Mouse (Mus musculus) lung, embryonic 15.5 days (tissue): ENCODE measurements around the gene Efcab3. TPM values are rescaled to one million over a fixed set of nuclear protein-coding genes. Genes with fewer than 3 reads are reported as not detected.
"Not testable (repeated sequence)": the region's sequence is repeated elsewhere in the genome, so short reads cannot be mapped to it uniquely, and the experiment has no call there.

Experiments
- ATAC-seq: fragments of 200-750 bp; cut with Nextera tagmentation; 2 replicates; pipeline ENCODE4 v1.8.0; 2017; ENCODE audit warnings: moderate number of reproducible peaks, borderline replicate concordance; ENCODE audit not compliant: low FRiP score, low TSS enrichment; ENCODE audit errors: extremely low read depth
- H3K27ac ChIP-seq: fragments of 300-500 bp; sonication (generic); 2 replicates; pipeline ENCODE4 v1.5.1; 2015; ENCODE audit warnings: moderate library complexity, mild to moderate bottlenecking, inconsistent platforms
- H3K27me3 ChIP-seq: fragments of 300-500 bp; sonication (generic); 2 replicates; pipeline ENCODE4 v1.6.1; 2015; ENCODE audit warnings: inconsistent platforms
- H3K36me3 ChIP-seq: fragments of 300-500 bp; sonication (generic); 2 replicates; pipeline ENCODE4 v1.6.1; 2015; ENCODE audit warnings: inconsistent platforms
- H3K4me1 ChIP-seq: fragments of 300-500 bp; sonication (generic); 2 replicates; pipeline ENCODE4 v1.6.1; 2015; ENCODE audit warnings: inconsistent platforms
- H3K4me2 ChIP-seq: fragments of 300-500 bp; sonication (generic); 2 replicates; pipeline ENCODE4 v1.6.1; 2015; ENCODE audit warnings: inconsistent platforms, mild to moderate bottlenecking, moderate library complexity
- H3K4me3 ChIP-seq: fragments of 300-500 bp; sonication (generic); 2 replicates; pipeline ENCODE4 v1.5.1; 2015; ENCODE audit warnings: mild to moderate bottlenecking, inconsistent platforms
- H3K9ac ChIP-seq: fragments of 300-500 bp; sonication (generic); 2 replicates; pipeline ENCODE4 v1.6.1; 2015; ENCODE audit warnings: inconsistent platforms
- H3K9me3 ChIP-seq: fragments of 300-500 bp; sonication (generic); 2 replicates; pipeline ENCODE4 v1.6.1; 2016; ENCODE audit warnings: inconsistent platforms
- WGBS: fragments of 180-500 bp; shearing (Covaris S2); methylation state at CpG from one replicate; pipeline ENCODE4 v1.1.7; 2015; 5-methylcytosine and 5-hydroxymethylcytosine counted together
- polyA plus RNA-seq: library from polyadenylated mRNA; unstranded; fragments of >200 nt; fragmentation: Nextera tagmentation; extraction: Ambion mirVana; gene quantifications from 2 replicates; pipeline ENCODE4 v1.2.1, GENCODE M21; 2015

The Efcab3 gene
- polyA plus RNA-seq = not detected in 2 replicates

GRCm38 (mm10) chr11:105063292-105063691, at the start of gene Efcab3:
Efcab3 (plus strand) TSS chr11:105063592.
- Histone ChIP-seq H3K9me3 (no peaks in the 10 kb centered on the region), H3K4me1 (no peaks in the 10 kb centered on the region), H3K4me3 (no peak within 1 kb of the TSS), H3K9ac (no peak within 1 kb of the TSS), H3K27ac (no peak within 1 kb of the TSS), H3K4me2 (no peak within 1 kb of the TSS), H3K27me3 (no peaks in the 10 kb centered on the region), H3K36me3 (no peaks in the 10 kb centered on the region)
- ATAC-seq = no peak
- WGBS = 86% methylated on average over 5 of the region's 5 CpGs

GRCm38 (mm10) chr11:105021071-105021470, 42.3 kb upstream of the Efcab3 start:
- H3K36me3 ChIP-seq = no peaks in the 10 kb centered on the region
- H3K27ac ChIP-seq = no peak overlapping the region
- H3K9ac ChIP-seq = no peak overlapping the region
- H3K9me3 ChIP-seq = no peaks in the 10 kb centered on the region
- ATAC-seq = no peak
- H3K4me1 ChIP-seq = no peaks in the 10 kb centered on the region
- H3K4me2 ChIP-seq = no peak overlapping the region
- 69% methylated on average over 7 of the region's 7 CpGs for WGBS
- no peak overlapping the region for H3K4me3 ChIP-seq
- H3K27me3 ChIP-seq = no peaks in the 10 kb centered on the region

GRCm38 (mm10) chr11:105028744-105029348, 34.5 kb upstream of the Efcab3 start:
- no peak overlapping the region for H3K27ac ChIP-seq
- H3K4me2 ChIP-seq = no peak overlapping the region
- ATAC-seq = peak; percentile 8; the same call in 1 of the 2 replicates
- no peaks in the 10 kb centered on the region for H3K36me3 ChIP-seq
- H3K9ac ChIP-seq = no peak overlapping the region
- H3K9me3 ChIP-seq = no peaks in the 10 kb centered on the region
- WGBS = 18% methylated on average over 6 of the region's 6 CpGs
- no peaks in the 10 kb centered on the region for H3K4me1 ChIP-seq
- no peak overlapping the region for H3K4me3 ChIP-seq
- H3K27me3 ChIP-seq = no peaks in the 10 kb centered on the region

GRCm38 (mm10) chr11:105029525-105029924, 33.9 kb upstream of the Efcab3 start:
- Histone ChIP-seq H3K4me2 (no peak overlapping the region), H3K9ac (no peak overlapping the region), H3K27ac (no peak overlapping the region), H3K4me3 (no peak overlapping the region), H3K4me1 (no peaks in the 10 kb centered on the region), H3K27me3 (no peaks in the 10 kb centered on the region), H3K36me3 (no peaks in the 10 kb centered on the region), H3K9me3 (no peaks in the 10 kb centered on the region)
- ATAC-seq = no peak
- WGBS = 42% methylated on average over 8 of the region's 8 CpGs

DNA sequence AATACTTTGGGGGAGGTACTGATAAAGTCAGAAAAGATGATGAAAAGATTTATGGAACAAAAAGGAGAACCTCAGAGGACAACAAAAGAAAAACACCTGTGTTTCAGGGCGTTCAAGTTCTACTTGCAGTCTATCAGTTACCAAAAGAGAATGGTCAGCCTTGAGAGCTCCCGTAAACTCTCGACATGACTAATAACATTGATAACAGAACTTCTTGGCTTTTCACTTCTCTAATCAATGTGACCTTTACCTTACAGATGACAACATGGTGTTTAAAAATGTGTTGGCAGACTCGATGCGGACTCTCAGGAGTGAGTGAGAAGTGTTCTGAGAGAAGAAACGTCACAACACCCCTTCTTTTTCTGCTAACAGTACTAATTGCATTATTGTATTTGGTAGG, 33.2 kb upstream of the Efcab3 start:
- WGBS = 45% methylated on average over 6 of the region's 6 CpGs
- Histone ChIP-seq H3K9me3 (no peaks in the 10 kb centered on the region), H3K9ac (no peak overlapping the region), H3K4me3 (no peak overlapping the region), H3K4me1 (no peaks in the 10 kb centered on the region), H3K36me3 (no peaks in the 10 kb centered on the region), H3K27me3 (no peaks in the 10 kb centered on the region), H3K4me2 (no peak overlapping the region), H3K27ac (no peak overlapping the region)
- no peak for ATAC-seq

GRCm38 (mm10) chr11:105031103-105031502, 32.3 kb upstream of the Efcab3 start:
- ATAC-seq = no peak
- 31% methylated on average over 2 of the region's 2 CpGs for WGBS

GRCm38 (mm10) chr11:105035081-105035480, 28.3 kb upstream of the Efcab3 start:
- Histone ChIP-seq H3K4me1 (no peaks in the 10 kb centered on the region), H3K9me3 (no peaks in the 10 kb centered on the region), H3K9ac (no peak overlapping the region), H3K4me2 (no peak overlapping the region), H3K27me3 (no peaks in the 10 kb centered on the region), H3K4me3 (no peak overlapping the region), H3K36me3 (no peaks in the 10 kb centered on the region), H3K27ac (no peak overlapping the region)
- ATAC-seq = no peak
- whole genome bisulfite sequencing = 79% methylated on average over 1 of the region's 1 CpGs

More at GRCm38 (mm10) chr11:105031103-105031502, 32.3 kb upstream of the Efcab3 start:
- Histone ChIP-seq H3K9ac (no peak overlapping the region), H3K4me2 (no peak overlapping the region), H3K9me3 (no peaks in the 10 kb centered on the region), H3K27ac (no peak overlapping the region), H3K36me3 (no peaks in the 10 kb centered on the region), H3K4me1 (no peaks in the 10 kb centered on the region), H3K27me3 (no peaks in the 10 kb centered on the region), H3K4me3 (no peak overlapping the region)

DNA sequence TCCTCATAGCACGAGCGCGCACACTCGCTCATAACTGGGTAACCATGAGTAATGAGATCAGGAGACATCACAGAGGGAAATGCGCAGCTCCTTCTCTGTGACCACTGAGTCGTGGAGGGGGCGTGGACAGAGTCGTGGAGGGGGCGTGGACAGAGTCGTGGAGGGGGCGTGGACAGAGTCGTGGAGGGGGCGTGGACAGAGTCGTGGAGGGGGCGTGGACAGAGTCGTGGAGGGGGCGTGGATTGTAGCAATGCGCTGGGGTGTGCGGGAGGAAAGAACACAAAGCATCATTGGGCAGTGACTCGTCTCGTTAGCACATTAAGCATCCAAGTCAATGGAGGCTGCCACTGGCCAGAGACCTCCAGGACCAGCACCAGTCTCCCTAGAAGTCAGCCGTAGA, 49.1 kb downstream of the Efcab3 start:
- H3K9ac ChIP-seq, H3K4me1 ChIP-seq, H3K9me3 ChIP-seq, H3K27me3 ChIP-seq, H3K4me3 ChIP-seq, H3K27ac ChIP-seq, ATAC-seq, H3K36me3 ChIP-seq: not testable (repeated sequence)
- 73% methylated on average over 22 of the region's 22 CpGs for WGBS
- peak overlapping the region; percentile 20 for H3K4me2 ChIP-seq

DNA sequence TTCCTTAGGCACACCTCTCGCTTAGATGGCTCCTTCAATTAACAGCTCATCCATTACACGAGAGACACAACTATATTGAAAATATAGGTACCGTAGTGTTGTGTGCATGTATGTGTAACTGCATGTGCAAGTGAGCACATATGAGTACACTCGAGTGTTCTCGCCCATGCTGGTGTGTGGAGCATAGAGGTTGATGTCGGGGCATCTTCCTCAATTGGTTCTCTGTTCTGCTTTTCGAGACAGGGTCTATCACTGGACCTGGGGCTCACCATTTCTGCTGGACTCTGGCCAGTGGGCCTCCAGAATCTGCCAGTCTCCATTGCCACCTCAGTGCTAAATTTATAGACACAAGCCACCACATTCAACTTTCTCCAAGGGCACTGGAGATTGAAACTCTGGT, 54.4 kb downstream of the Efcab3 start:
- 71% methylated on average over 7 of the region's 7 CpGs for WGBS
- Histone ChIP-seq H3K4me3 (no peak overlapping the region), H3K27ac (no peak overlapping the region), H3K36me3 (no peaks in the 10 kb centered on the region), H3K4me2 (no peak overlapping the region), H3K9me3 (no peaks in the 10 kb centered on the region), H3K9ac (no peak overlapping the region), H3K4me1 (no peaks in the 10 kb centered on the region), H3K27me3 (no peaks in the 10 kb centered on the region)
- ATAC-seq = no peak

GRCm38 (mm10) chr11:105120551-105121061, 57.2 kb downstream of the Efcab3 start:
- no peak for ATAC-seq
- Histone ChIP-seq H3K36me3 (no peaks in the 10 kb centered on the region), H3K4me2 (no peak overlapping the region), H3K4me3 (no peak overlapping the region), H3K9ac (no peak overlapping the region), H3K27ac (no peak overlapping the region), H3K9me3 (no peaks in the 10 kb centered on the region), H3K27me3 (no peaks in the 10 kb centered on the region), H3K4me1 (0 out of 2 replicates have a peak, but pooled peaks cover 2% of the 10 kb centered on the region)
- WGBS = 34% methylated on average over 4 of the region's 4 CpGs

- not testable (repeated sequence) for H3K27me3 ChIP-seq, H3K4me2 ChIP-seq, H3K4me1 ChIP-seq, H3K9ac ChIP-seq, H3K36me3 ChIP-seq, H3K27ac ChIP-seq, ATAC-seq, H3K9me3 ChIP-seq, H3K4me3 ChIP-seq
- WGBS = 60% methylated on average over 5 of the region's 5 CpGs
These were observed 58.4 kb downstream of the Efcab3 start for GRCm38 (mm10) chr11:105121792-105122191.

- WGBS = 5% methylated on average over 9 of the region's 9 CpGs
- ATAC-seq = 0 out of 2 replicates have a peak, but pooled peaks have one; percentile 34
These were observed 60.6 kb downstream of the Efcab3 start for GRCm38 (mm10) chr11:105123986-105124385.

More at GRCm38 (mm10) chr11:105123986-105124385, 60.6 kb downstream of the Efcab3 start:
- no peaks in the 10 kb centered on the region for H3K27me3 ChIP-seq
- no peak overlapping the region for H3K9ac ChIP-seq
- H3K27ac ChIP-seq = no peak overlapping the region
- H3K4me2 ChIP-seq = no peak overlapping the region
- H3K4me1 ChIP-seq = peaks cover 18% of the 10 kb centered on the region
- H3K36me3 ChIP-seq = peaks cover under 1% of the 10 kb centered on the region; the same call in 1 of the 2 replicates
- H3K9me3 ChIP-seq = no peaks in the 10 kb centered on the region
- H3K4me3 ChIP-seq = no peak overlapping the region
